Comparison of ENCODE assay signal across 22 mouse cellular contexts in genomic region chr13:3805132-3805531, GRCm38 (mm10). TPM values are rescaled to one million over a fixed set of nuclear protein-coding genes. Genes with fewer than 3 reads are reported as not detected.
DNase-seq lines count a peak whose midpoint lies in the region; ATAC-seq lines count a peak whose summit lies in the region.
"Had no signal": no experiment of that assay in that cellular context is flagged by ENCODE, and none has a peak within 500 bp of the region (broad histone marks: within the 10 kb centered on the region; RNA-seq: fewer than 3 reads in every experiment).

No protein-coding gene starts in this region.

- H3K36me3 ChIP-seq in midbrain, embryonic 14.5 days (ENCODE audit: control insufficient read depth, insufficient read depth, low read length), result no peaks in the 10 kb centered on the region
- H3K36me3 ChIP-seq in midbrain, embryonic 16.5 days (ENCODE audit: control insufficient read depth, insufficient read depth, low read length), result no peaks in the 10 kb centered on the region
- H3K36me3 ChIP-seq in kidney, embryonic 15.5 days, result no peaks in the 10 kb centered on the region
- no peaks in the 10 kb centered on the region for H3K36me3 ChIP-seq in neural tube, embryonic 15.5 days
- H3K36me3 ChIP-seq: embryonic facial prominence, embryonic 12.5 days; G1E; heart, embryonic 15.5 days; midbrain, embryonic 13.5 days had no signal

- H3K27ac ChIP-seq in midbrain, embryonic 14.5 days (replicated peaks; ENCODE audit: low read depth, low read length), result no peak overlapping the region
- no peak overlapping the region for H3K27ac ChIP-seq in midbrain, embryonic 16.5 days (ENCODE audit: low read length)
- peak overlapping the region; percentile 38; the same call in 1 of the 2 replicates for H3K27ac ChIP-seq in kidney, embryonic 15.5 days
- no peak overlapping the region for H3K27ac ChIP-seq in neural tube, embryonic 15.5 days (replicated peaks)
- H3K27ac ChIP-seq: embryonic facial prominence, embryonic 12.5 days; hindbrain, postnatal 0 days; left cerebral cortex, adult 2 months; macrophage; midbrain, embryonic 13.5 days had no signal

- intact Hi-C loops in heart, postnatal 14 days (cut with DNase I), result no loop called here
- intact Hi-C loops in heart, postnatal 36 days (cut with DNase I), result no loop called here

- H3K9me3 ChIP-seq in midbrain, embryonic 14.5 days (ENCODE audit: control insufficient read depth, low read length), result no peaks in the 10 kb centered on the region
- H3K9me3 ChIP-seq in midbrain, embryonic 16.5 days (replicated peaks; ENCODE audit: control insufficient read depth, low read length, poor library complexity, severe bottlenecking), result no peaks in the 10 kb centered on the region
- no peaks in the 10 kb centered on the region for H3K9me3 ChIP-seq in kidney, embryonic 15.5 days (replicated peaks)
- H3K9me3 ChIP-seq in neural tube, embryonic 15.5 days (replicated peaks), result no peaks in the 10 kb centered on the region
- H3K9me3 ChIP-seq: embryonic facial prominence, embryonic 12.5 days; G1E; heart, embryonic 15.5 days; midbrain, embryonic 13.5 days had no signal

- H3K9ac ChIP-seq in midbrain, embryonic 14.5 days (replicated peaks; ENCODE audit: low read length), result no peak overlapping the region
- H3K9ac ChIP-seq in midbrain, embryonic 16.5 days (ENCODE audit: low read depth, low read length), result no peak overlapping the region
- H3K9ac ChIP-seq in kidney, embryonic 15.5 days, result no peak overlapping the region
- no peak overlapping the region for H3K9ac ChIP-seq in neural tube, embryonic 15.5 days (replicated peaks)
- H3K9ac ChIP-seq: embryonic facial prominence, embryonic 12.5 days; heart, embryonic 15.5 days; midbrain, embryonic 13.5 days had no signal

- WGBS in midbrain, embryonic 14.5 days, result 70% methylated on average over 2 of the region's 2 CpGs
- 57% methylated on average over 2 of the region's 2 CpGs for WGBS in midbrain, embryonic 16.5 days
- WGBS in kidney, embryonic 15.5 days, result 47% methylated on average over 2 of the region's 2 CpGs
- 60% methylated on average over 2 of the region's 2 CpGs for WGBS in neural tube, embryonic 15.5 days

- H3K4me3 ChIP-seq in midbrain, embryonic 14.5 days (replicated peaks; ENCODE audit: low read depth, low read length), result no peak overlapping the region
- H3K4me3 ChIP-seq in midbrain, embryonic 16.5 days (ENCODE audit: low read depth, low read length), result no peak overlapping the region
- H3K4me3 ChIP-seq in kidney, embryonic 15.5 days (replicated peaks), result no peak overlapping the region
- H3K4me3 ChIP-seq in neural tube, embryonic 15.5 days (replicated peaks), result no peak overlapping the region
- H3K4me3 ChIP-seq: embryonic facial prominence, embryonic 12.5 days; heart, embryonic 15.5 days; left cerebral cortex, adult 2 months; midbrain, embryonic 13.5 days had no signal

- no peak for ATAC-seq in midbrain, embryonic 14.5 days (ENCODE audit: low FRiP score, low TSS enrichment)
- ATAC-seq in midbrain, embryonic 16.5 days, result no peak
- ATAC-seq in kidney, embryonic 15.5 days (replicated peaks; ENCODE audit: low FRiP score), result no peak
- no peak for ATAC-seq in neural tube, embryonic 15.5 days (ENCODE audit: low FRiP score)
- ATAC-seq: hindbrain, postnatal 0 days; midbrain, embryonic 13.5 days had no signal

- H3K27me3 ChIP-seq in midbrain, embryonic 14.5 days (ENCODE audit: control insufficient read depth, insufficient read depth, low read length), result no peaks in the 10 kb centered on the region
- H3K27me3 ChIP-seq in midbrain, embryonic 16.5 days (ENCODE audit: control insufficient read depth, insufficient read depth, low read depth, low read length), result no peaks in the 10 kb centered on the region
- no peaks in the 10 kb centered on the region for H3K27me3 ChIP-seq in kidney, embryonic 15.5 days
- H3K27me3 ChIP-seq in neural tube, embryonic 15.5 days (replicated peaks), result no peaks in the 10 kb centered on the region
- H3K27me3 ChIP-seq: embryonic facial prominence, embryonic 12.5 days; heart, embryonic 15.5 days; midbrain, embryonic 13.5 days had no signal

- no peak overlapping the region for H3K4me2 ChIP-seq in midbrain, embryonic 14.5 days (ENCODE audit: low read length)
- no peak overlapping the region for H3K4me2 ChIP-seq in midbrain, embryonic 16.5 days (ENCODE audit: low read length)
- H3K4me2 ChIP-seq in kidney, embryonic 15.5 days, result no peak overlapping the region
- H3K4me2 ChIP-seq in neural tube, embryonic 15.5 days, result no peak overlapping the region
- H3K4me2 ChIP-seq: embryonic facial prominence, embryonic 12.5 days; heart, embryonic 15.5 days; midbrain, embryonic 13.5 days had no signal

- H3K4me1 ChIP-seq in midbrain, embryonic 14.5 days (ENCODE audit: control insufficient read depth, insufficient read depth, low read length), result no peaks in the 10 kb centered on the region
- H3K4me1 ChIP-seq in midbrain, embryonic 16.5 days (ENCODE audit: control insufficient read depth, insufficient read depth, low read length), result no peaks in the 10 kb centered on the region
- H3K4me1 ChIP-seq in kidney, embryonic 15.5 days, result peaks cover 21% of the 10 kb centered on the region; the same call in 1 of the 2 replicates
- H3K4me1 ChIP-seq in neural tube, embryonic 15.5 days, result no peaks in the 10 kb centered on the region
- H3K4me1 ChIP-seq: embryonic facial prominence, embryonic 12.5 days; midbrain, embryonic 13.5 days had no signal

- DNase-seq in heart, postnatal 14 days, result peak; percentile 12 to 13
- DNase-seq in heart, postnatal 36 days, result no peak
- peak; percentile 4 for DNase-seq in midbrain, embryonic 14.5 days
- DNase-seq in lung, postnatal 36 days, result peak; percentile 27
- no peak for DNase-seq in neural tube, embryonic 10.5 days (ENCODE audit: extremely low spot score, low spot score)
- DNase-seq: cerebellum, adult 2 months; gastrocnemius, postnatal 36 days; right cerebral cortex, postnatal 25 days had no signal

RNA-seq across cellular contexts. Expression of gene Calml3, which starts 1.0 kb away (rescaled TPM):
- under 1 TPM; 0.26 to 0.29 TPM for total RNA-seq in heart, postnatal 14 days (2021)
- not detected for total RNA-seq in heart, postnatal 36 days (2021)
- polyA plus RNA-seq in midbrain, embryonic 14.5 days (2014; fragmentation: Nextera tagmentation; extraction: Ambion mirVana), result not detected in 2 replicates
- not detected in 2 replicates for polyA plus RNA-seq in midbrain, embryonic 16.5 days (2015; fragmentation: Nextera tagmentation; extraction: Ambion mirVana)
- polyA plus RNA-seq in kidney, embryonic 15.5 days (2015; fragmentation: Nextera tagmentation; extraction: Ambion mirVana), result 0.45 and 0.74 TPM in 2 replicates
- not detected in 2 replicates for polyA plus RNA-seq in neural tube, embryonic 15.5 days (2015; fragmentation: Nextera tagmentation; extraction: Ambion mirVana)
- total RNA-seq: common myeloid progenitor, adult 5-6 weeks; gastrocnemius, postnatal 36 days; hindbrain, postnatal 0 days; layer of hippocampus, adult 18-20 months; left cerebral cortex, adult 2 months had no signal
- polyA plus RNA-seq: cerebellum, adult 2 months; frontal cortex, adult 2 months; G1E; heart, embryonic 15.5 days; hindbrain, postnatal 0 days; macrophage; midbrain, embryonic 13.5 days had no signal

RNA-seq across cellular contexts. Expression of gene Calm4, which starts 32.4 kb away (rescaled TPM):
- not detected for total RNA-seq in heart, postnatal 14 days (2021)
- total RNA-seq in heart, postnatal 36 days (2021), result not detected
- polyA plus RNA-seq in midbrain, embryonic 14.5 days (2014; fragmentation: Nextera tagmentation; extraction: Ambion mirVana), result not detected in 2 replicates
- not detected in 2 replicates for polyA plus RNA-seq in midbrain, embryonic 16.5 days (2015; fragmentation: Nextera tagmentation; extraction: Ambion mirVana)
- polyA plus RNA-seq in kidney, embryonic 15.5 days (2015; fragmentation: Nextera tagmentation; extraction: Ambion mirVana), result 0.17 and 3.2 TPM in 2 replicates
- 0.17 and 0.27 TPM in 2 replicates for polyA plus RNA-seq in neural tube, embryonic 15.5 days (2015; fragmentation: Nextera tagmentation; extraction: Ambion mirVana)
- total RNA-seq: adrenal gland, adult 18-20 months; G1E; gastrocnemius, postnatal 36 days; hindbrain, postnatal 0 days; layer of hippocampus, adult 18-20 months; left cerebral cortex, adult 2 months had no signal
- polyA plus RNA-seq: cerebellum, adult 2 months; frontal cortex, adult 2 months; G1E; macrophage; midbrain, embryonic 13.5 days had no signal

RNA-seq across cellular contexts. Expression of gene Calm5, which starts 48.8 kb away (rescaled TPM):
- not detected for total RNA-seq in heart, postnatal 14 days (2021)
- not detected for total RNA-seq in heart, postnatal 36 days (2021)
- not detected in 2 replicates for polyA plus RNA-seq in midbrain, embryonic 14.5 days (2014; fragmentation: Nextera tagmentation; extraction: Ambion mirVana)
- not detected in 2 replicates for polyA plus RNA-seq in midbrain, embryonic 16.5 days (2015; fragmentation: Nextera tagmentation; extraction: Ambion mirVana)
- not detected in 2 replicates for polyA plus RNA-seq in kidney, embryonic 15.5 days (2015; fragmentation: Nextera tagmentation; extraction: Ambion mirVana)
- not detected in 2 replicates for polyA plus RNA-seq in neural tube, embryonic 15.5 days (2015; fragmentation: Nextera tagmentation; extraction: Ambion mirVana)
- total RNA-seq: adrenal gland, adult 18-20 months; common myeloid progenitor, adult 5-6 weeks; G1E; gastrocnemius, postnatal 36 days; hindbrain, postnatal 0 days; layer of hippocampus, adult 18-20 months; left cerebral cortex, adult 2 months had no signal
- polyA plus RNA-seq: cerebellum, adult 2 months; embryonic facial prominence, embryonic 12.5 days; frontal cortex, adult 2 months; G1E; heart, embryonic 15.5 days; hindbrain, postnatal 0 days; macrophage; midbrain, embryonic 13.5 days had no signal

Comparison
In these comparisons a context has a peak if more than half of its experiments do, and no peak if none do; other contexts are left out.
1. DNase-seq: peak in heart, postnatal 14 days (2 of 2), midbrain, embryonic 14.5 days (single experiment) and lung, postnatal 36 days (single experiment); none in heart, postnatal 36 days (0 of 2) and neural tube, embryonic 10.5 days (single experiment).